Mouse (Mus musculus) G1E (cell line): ENCODE measurements around the gene Atp1a2. TPM values are rescaled to one million over a fixed set of nuclear protein-coding genes. Genes with fewer than 3 reads are reported as not detected.

ENCODE experiments used
- ATAC-seq: 2 replicates; pipeline ENCODE4 v1.8.0; 2016; ENCODE audit warnings: mild to moderate bottlenecking; ENCODE audit not compliant: insufficient number of reproducible peaks, poor library complexity, low FRiP score, severe bottlenecking; ENCODE audit errors: extremely low read depth
- DNase-seq: peaks from one replicate; pipeline ENCODE4 v3.0.0; 2012; ENCODE audit warnings: low spot score
- H3K27me3 ChIP-seq: 2 replicates; pipeline ENCODE4 v1.6.1; 2012; ENCODE audit warnings: mild to moderate bottlenecking, low read length, inconsistent platforms; ENCODE audit not compliant: insufficient read depth
- H3K36me3 ChIP-seq: replicated peaks from 2 replicates; pipeline ENCODE3; 2012; ENCODE audit warnings: mild to moderate bottlenecking, inconsistent platforms
- H3K4me1 ChIP-seq: 2 replicates; pipeline ENCODE4 v1.6.1; 2012; ENCODE audit warnings: low read depth, low read length, inconsistent platforms, mixed read lengths; ENCODE audit not compliant: insufficient read depth
- H3K4me3 ChIP-seq: 2 replicates; pipeline ENCODE4 v1.5.1; 2012; ENCODE audit warnings: low read depth, mild to moderate bottlenecking, inconsistent platforms, low read length, moderate library complexity, mixed read lengths
- H3K9me3 ChIP-seq: replicated peaks from 2 replicates; pipeline ENCODE4 v1.6.1; 2012; ENCODE audit warnings: inconsistent platforms
- CTCF ChIP-seq: IDR thresholded peaks from 2 replicates; pipeline ENCODE4 v1.5.1; 2012; ENCODE audit warnings: low read depth, low read length, inconsistent platforms, mixed read lengths
- GATA1 ChIP-seq: IDR thresholded peaks from 2 replicates; pipeline ENCODE4 v1.6.1; 2012; ENCODE audit warnings: borderline replicate concordance, low read length, inconsistent platforms, mixed read lengths
- GATA2 ChIP-seq: IDR thresholded peaks from 2 replicates; pipeline ENCODE4 v1.6.1; 2012; ENCODE audit warnings: low read depth, low read length, inconsistent platforms, borderline replicate concordance
- POLR2AphosphoS5 ChIP-seq: IDR thresholded peaks from 2 replicates; pipeline ENCODE4 v1.6.1; 2012; ENCODE audit warnings: low read depth, low read length, inconsistent platforms; ENCODE audit not compliant: insufficient replicate concordance
- TAL1 ChIP-seq: conservative IDR thresholded peaks from 2 replicates; pipeline ENCODE4 v1.6.1; 2012; ENCODE audit warnings: low read depth, low read length, inconsistent platforms, mixed read lengths
- polyA plus RNA-seq: library from polyadenylated mRNA; stranded (reverse); fragments of >175 nt; gene quantifications from 2 replicates; pipeline ENCODE4 v1.2.3, GENCODE M21; 2012
- total RNA-seq, 2 experiments: library from RNA; stranded (forward) in 1 of 2; stranded (reverse) in 1 of 2; fragments of 200-1000 nt in 1 of 2; fragments of >200 nt in 1 of 2; fragmentation: Nextera tagmentation in 1 of 2; gene quantifications; 2 replicates each; pipeline ENCODE4 v1.2.3; 2014 to 2017

The Atp1a2 gene
- total and polyA plus RNA-seq, 3 experiments = 0.05 TPM; not detected in 2

- no peak for TF ChIP-seq GATA2
- TF ChIP-seq CTCF = no peak
- TF ChIP-seq TAL1 = no peak
- no peak for TF ChIP-seq GATA1
- no peak for TF ChIP-seq POLR2AphosphoS5
These were observed 4.4 kb downstream of the Atp1a2 start for GRCm38 (mm10) chr1:172293449-172293848.

GRCm38 (mm10) chr1:172292880-172293279 lies 5.0 kb downstream of the Atp1a2 start:
- TF ChIP-seq TAL1 (no peak), GATA1 (no peak), CTCF (no peak), GATA2 (no peak), POLR2AphosphoS5 (no peak)
- Histone ChIP-seq H3K9me3 (no peaks in the 10 kb centered on the region), H3K27me3 (peaks cover 22% of the 10 kb centered on the region), H3K4me1 (no peaks in the 10 kb centered on the region), H3K36me3 (no peaks in the 10 kb centered on the region), H3K4me3 (no peak overlapping the region)
- no peak for DNase-seq
- no peak for ATAC-seq

More at GRCm38 (mm10) chr1:172293449-172293848, 4.4 kb downstream of the Atp1a2 start:
- Histone ChIP-seq H3K27me3 (peaks cover 27% of the 10 kb centered on the region), H3K36me3 (no peaks in the 10 kb centered on the region), H3K4me1 (no peaks in the 10 kb centered on the region), H3K4me3 (no peak overlapping the region), H3K9me3 (no peaks in the 10 kb centered on the region)
- DNase-seq = no peak
- no peak for ATAC-seq

- DNase-seq (no peak), ATAC-seq (no peak)
- no peak overlapping the region for H3K4me3 ChIP-seq
- H3K36me3 ChIP-seq = no peaks in the 10 kb centered on the region
- H3K27me3 ChIP-seq = peaks cover 6% of the 10 kb centered on the region; the same call in 1 of the 2 replicates
- no peak for TF ChIP-seq TAL1
- TF ChIP-seq GATA2 = no peak
- TF ChIP-seq POLR2AphosphoS5 = no peak
- no peak for TF ChIP-seq GATA1
- no peak for TF ChIP-seq CTCF
- H3K4me1 ChIP-seq = no peaks in the 10 kb centered on the region
- no peaks in the 10 kb centered on the region for H3K9me3 ChIP-seq
These were observed 8.3 kb downstream of the Atp1a2 start for GRCm38 (mm10) chr1:172289617-172289946.

- Histone ChIP-seq H3K36me3 (no peaks in the 10 kb centered on the region), H3K4me3 (no peak overlapping the region), H3K27me3 (peaks cover 9% of the 10 kb centered on the region; the same call in 1 of the 2 replicates), H3K9me3 (no peaks in the 10 kb centered on the region), H3K4me1 (no peaks in the 10 kb centered on the region)
- no peak for ATAC-seq
- DNase-seq = no peak
- TF ChIP-seq GATA2 (no peak), GATA1 (no peak), TAL1 (no peak), CTCF (no peak), POLR2AphosphoS5 (no peak)
These were observed 8.8 kb downstream of the Atp1a2 start for GRCm38 (mm10) chr1:172288900-172289616.

GRCm38 (mm10) chr1:172286740-172287139 lies 11.1 kb downstream of the Atp1a2 start:
- no peak for DNase-seq
- H3K4me1 ChIP-seq = no peaks in the 10 kb centered on the region
- ATAC-seq = no peak
- H3K36me3 ChIP-seq = no peaks in the 10 kb centered on the region
- TF ChIP-seq TAL1 = no peak
- no peak for TF ChIP-seq POLR2AphosphoS5
- no peak for TF ChIP-seq GATA2
- H3K27me3 ChIP-seq = peaks cover 7% of the 10 kb centered on the region; the same call in 1 of the 2 replicates
- H3K4me3 ChIP-seq = no peak overlapping the region
- H3K9me3 ChIP-seq = no peaks in the 10 kb centered on the region

- no peaks in the 10 kb centered on the region for H3K9me3 ChIP-seq
- ATAC-seq (no peak), DNase-seq (no peak)
- no peaks in the 10 kb centered on the region for H3K36me3 ChIP-seq
- H3K4me3 ChIP-seq = no peak overlapping the region
- peaks cover 7% of the 10 kb centered on the region; the same call in 1 of the 2 replicates for H3K27me3 ChIP-seq
- TF ChIP-seq TAL1 (no peak), GATA1 (no peak), GATA2 (no peak), POLR2AphosphoS5 (no peak), CTCF (no peak)
- H3K4me1 ChIP-seq = no peaks in the 10 kb centered on the region
These were observed 13.6 kb downstream of the Atp1a2 start for GRCm38 (mm10) chr1:172284221-172284620.
